Mouse (Mus musculus): ENCODE results near the gene Lyrm7. TPM values are rescaled to one million over a fixed set of nuclear protein-coding genes. Genes with fewer than 3 reads are reported as not detected.

The Lyrm7 gene
- total RNA-seq, 2 experiments from 2014 or later, result 30.9 to 34.4 TPM

DNA sequence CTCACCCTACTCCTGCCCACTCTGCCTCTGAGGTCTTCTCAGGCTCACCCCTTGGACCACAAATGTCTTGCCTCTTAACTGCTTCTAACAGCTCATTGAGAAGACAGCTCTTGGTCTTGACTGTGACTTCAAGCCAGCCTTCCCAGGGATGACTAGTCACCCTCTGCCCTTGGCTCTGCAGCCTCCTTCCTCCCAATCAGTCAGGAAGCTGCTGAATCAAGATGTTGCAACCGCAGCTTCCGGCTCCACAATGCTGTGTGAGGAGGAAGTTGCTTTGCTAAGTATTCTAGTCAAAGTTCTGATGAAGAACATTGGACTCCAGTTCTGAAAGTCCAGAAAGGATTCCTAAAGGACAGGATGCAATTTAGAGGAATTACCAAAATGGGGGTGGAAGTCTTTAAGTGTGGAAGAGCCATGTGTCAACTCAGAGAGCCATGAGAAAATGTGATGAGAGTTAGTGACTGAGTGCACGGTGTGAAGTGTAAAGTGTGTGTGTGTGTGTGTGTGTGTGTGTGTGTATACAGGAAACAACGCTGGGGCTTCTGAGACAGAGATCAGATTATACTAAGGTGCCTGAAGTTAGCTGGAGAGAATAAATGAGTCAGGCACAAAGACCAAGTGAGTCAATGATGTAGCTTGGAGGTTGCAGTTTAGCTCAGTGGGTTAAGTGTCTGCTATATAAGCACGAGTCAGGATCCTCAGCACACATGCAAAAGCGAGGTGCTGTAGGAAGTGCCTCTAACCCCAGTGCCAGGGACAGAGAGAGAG is 58.7 kb downstream of the Lyrm7 start:
- DNase-seq, result peak; percentile 63 to 89

DNA sequence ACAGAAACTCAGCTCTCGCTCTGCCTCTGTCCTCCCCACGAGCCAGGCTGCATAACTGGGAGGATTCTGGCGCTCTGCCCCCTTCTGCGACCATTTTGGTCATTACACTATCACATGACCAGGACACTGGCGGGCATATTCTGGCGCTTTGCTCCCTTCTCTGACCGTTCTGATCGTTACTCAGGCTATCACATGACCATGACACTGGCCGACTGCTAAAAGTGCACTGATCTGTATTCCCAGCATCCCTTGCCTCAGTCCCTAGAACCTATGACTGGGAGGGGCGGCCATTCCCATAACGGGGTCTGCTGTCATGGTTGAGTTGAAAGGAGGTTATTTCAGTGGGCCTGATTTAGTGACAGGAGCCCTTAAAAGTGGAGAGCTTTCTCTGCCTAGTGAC is 64.2 kb downstream of the Lyrm7 start:
- DNase-seq, result no peak

DNA sequence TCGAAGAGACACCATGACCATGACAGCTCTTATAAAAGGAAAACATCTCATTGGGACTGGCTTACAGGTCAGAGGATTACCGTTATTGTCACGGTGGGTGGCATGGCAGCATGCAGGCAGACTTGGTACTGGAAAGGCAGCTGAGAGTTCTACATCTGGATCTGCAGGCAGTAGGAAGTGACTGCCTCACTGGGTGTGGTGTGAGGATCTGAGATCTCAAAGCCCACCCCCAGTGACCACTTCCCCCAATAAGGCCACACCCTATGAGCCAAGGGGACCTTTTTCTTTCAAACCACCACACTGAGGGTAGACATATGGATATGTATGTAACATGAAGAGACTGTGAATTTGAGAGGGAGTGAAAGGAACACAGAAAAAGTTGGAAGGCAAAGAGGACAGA is 66.0 kb downstream of the Lyrm7 start:
- no peak for DNase-seq

DNA sequence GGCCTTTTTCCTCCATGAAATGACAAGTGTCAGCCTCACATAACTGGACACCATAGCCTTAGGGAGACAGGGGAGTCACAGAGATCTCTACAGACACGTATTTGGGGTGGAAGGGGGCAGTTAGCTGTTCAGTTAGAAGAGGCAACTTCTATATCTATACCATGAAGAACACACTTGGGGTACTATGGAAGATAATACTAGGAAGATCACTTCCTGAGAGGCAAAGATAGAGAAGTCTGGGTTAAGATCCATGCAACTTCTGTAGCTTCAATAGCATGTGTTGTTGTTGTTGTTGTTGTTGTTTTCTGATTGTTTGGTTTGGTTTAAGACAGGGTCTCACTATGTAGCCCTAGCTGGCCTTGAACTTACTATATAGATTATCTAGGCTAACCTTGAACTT is 67.5 kb downstream of the Lyrm7 start:
- no peak for DNase-seq

DNA sequence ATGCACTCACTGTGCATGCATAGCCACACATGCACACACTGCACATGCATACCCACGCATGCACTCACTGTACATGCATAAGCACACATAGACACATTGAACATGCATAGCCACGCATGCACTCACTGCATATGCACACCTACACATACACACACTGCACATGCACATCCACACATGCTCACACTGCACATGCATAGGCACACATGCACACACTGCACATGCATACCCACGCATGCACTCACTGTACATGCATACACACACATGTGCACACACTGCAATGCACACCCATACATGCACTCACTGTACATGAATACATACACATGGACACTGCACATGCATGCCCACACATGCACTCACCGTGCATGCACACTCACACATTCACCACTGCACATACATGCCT is 69.3 kb downstream of the Lyrm7 start:
- DNase-seq, result no peak

DNA sequence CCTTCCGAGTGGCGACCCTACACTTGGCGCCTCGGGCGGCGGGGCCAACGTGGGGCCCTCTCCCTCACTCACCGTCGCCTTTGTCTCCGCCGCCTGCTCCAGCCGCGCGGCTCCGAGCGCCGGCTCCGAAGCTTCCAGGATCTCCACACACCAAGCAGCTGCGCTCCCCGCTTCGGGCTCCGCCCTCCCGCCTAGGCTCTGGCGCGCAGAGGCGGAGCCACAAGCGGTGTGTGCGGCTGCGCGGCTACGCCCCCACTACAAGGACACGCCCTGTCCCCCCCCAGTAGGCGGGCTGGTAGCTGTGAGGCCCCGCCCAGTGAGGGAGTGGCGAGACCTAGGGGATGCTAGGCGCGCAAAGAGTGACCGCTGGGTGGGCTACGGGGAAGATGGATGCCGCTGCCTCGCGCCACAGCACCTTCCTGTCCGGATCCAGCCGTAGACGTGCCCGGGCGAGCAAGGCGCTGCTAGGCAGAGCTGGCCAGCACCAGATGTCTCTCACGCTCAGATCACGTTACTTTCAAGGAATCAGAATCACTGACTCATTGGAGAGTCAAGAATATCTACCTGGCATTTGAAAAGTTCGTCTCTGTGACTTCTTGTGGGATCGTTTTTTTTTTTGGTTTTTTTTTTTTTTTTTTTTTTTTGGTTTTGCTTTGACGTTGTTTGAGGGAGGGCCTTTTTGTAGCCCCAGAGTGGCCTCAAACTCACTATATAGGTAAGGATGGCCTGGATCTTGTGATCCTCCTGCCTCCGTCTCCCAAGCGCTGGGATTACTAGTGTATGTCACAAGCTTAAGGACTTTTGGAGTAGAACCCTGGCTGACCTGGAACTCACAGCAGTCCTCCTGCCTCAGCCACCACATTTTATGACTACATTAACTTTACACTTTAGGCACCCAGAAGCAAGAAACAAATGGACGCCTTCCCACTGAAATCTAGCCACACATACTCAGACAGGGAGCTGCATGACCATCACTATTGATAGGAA is 72.9 kb downstream of the Lyrm7 start, which contains the start of gene Cdc42se2:
TSS of gene Cdc42se2 (minus strand) at position 188 of the 987 bp plus-strand sequence.
- DNase-seq, result peak; percentile 97

DNA sequence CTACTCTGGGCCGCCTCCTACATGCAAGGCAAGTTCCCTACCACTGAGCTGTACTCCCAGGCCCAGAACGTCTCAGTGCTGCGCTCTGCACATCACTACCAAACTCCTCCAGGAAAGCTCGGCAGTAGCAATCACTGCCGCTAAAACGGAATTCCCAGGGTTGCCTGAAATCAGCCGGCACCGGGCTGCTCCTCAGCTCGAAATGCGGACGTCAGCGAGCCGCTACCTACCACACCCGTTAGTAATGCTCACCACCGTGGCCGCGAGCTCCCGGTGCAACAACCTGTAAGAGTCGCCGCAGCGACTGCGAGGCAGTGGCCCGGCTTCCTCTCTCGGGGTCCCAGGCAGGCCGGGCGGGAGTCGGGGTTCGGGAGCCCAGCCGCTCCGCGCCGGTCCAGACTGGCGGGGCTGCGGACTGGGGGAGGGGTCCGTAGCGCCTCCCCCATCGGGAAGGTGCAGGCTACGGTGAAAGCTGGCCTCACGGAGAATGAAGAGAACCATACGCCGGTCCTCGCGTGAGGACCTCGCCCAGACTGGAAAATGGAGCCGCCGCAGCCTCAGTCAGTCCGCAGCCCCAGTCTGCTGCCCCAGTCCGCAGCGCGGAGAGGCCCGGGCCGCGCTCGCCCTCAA is 73.7 kb downstream of the Lyrm7 start:
- DNase-seq, result peak; percentile 60 to 77

DNA sequence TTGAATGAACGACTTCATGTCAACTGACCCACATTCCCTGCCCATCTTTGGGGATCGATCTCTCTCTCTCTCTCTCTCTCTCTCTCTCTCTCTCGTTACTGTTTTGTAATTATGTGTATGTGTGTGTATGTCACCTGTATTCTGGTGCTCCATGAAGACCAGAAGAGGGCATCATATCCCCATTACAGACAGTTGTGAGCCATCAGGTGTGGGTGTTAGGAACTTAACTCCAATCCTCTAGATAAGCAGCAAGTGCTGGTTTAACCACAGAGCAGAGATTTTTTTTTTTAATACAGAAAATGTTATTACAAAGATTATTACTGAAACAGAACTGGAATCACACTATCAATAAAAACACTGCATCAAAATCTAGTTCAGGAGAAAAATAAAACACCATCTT is 75.2 kb downstream of the Lyrm7 start:
- DNase-seq, result no peak

DNA sequence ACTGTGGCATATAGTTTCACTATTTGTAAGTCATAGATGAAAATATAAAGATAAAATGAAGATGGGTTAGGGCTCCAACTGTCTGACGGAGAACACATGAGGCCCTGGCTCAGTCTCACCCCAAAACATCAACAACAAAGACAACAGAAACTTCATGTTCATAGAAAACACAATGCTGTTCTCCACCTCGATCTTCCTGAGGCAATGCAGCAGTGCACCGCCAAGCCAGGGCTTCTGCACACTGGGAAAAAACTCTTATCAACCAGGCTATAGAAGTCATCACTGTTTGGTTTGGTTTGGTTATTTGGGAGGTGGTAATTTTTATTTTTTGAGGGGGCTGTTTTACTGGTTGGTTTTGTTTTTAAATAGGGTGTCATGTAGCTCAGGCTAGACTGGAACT is 76.3 kb downstream of the Lyrm7 start:
- no peak for DNase-seq

DNA sequence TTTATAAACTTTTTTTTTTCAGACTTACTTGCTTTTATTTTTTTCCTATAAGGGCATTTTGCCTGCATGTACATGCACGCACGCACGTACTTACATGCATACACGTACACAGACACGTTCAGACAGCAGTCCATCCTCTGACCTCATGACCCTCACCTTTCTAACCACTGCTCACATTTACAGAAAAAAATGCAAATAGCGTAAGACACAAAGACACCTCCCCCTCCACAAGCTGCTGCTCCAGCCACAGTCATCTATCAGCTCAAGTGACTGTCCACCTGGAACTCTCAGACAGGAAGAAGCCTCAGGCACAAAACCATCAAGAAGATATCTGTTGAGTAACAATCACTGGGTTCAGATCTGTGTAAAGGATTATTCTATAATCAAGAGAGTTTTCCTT is 78.5 kb downstream of the Lyrm7 start:
- no peak for DNase-seq

DNA sequence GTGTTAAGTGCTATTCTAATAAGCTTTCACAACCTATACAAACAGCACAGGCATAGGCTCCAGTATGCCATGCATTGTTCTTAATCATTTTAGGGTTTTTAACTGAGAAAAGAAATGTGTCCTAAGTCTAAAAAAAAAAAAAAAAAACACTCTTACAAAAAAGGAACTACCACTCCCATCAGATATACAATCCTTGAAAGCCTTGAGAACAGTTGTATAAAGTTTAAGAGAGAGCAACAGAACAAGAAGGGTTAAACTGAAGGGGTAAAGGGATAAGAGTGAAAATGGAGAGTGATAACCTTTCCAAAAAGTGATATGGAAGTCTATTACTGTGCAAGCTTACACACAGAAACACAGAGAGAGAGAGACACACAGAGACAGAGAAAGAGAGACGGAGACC is 80.8 kb downstream of the Lyrm7 start:
- DNase-seq, result no peak

DNA sequence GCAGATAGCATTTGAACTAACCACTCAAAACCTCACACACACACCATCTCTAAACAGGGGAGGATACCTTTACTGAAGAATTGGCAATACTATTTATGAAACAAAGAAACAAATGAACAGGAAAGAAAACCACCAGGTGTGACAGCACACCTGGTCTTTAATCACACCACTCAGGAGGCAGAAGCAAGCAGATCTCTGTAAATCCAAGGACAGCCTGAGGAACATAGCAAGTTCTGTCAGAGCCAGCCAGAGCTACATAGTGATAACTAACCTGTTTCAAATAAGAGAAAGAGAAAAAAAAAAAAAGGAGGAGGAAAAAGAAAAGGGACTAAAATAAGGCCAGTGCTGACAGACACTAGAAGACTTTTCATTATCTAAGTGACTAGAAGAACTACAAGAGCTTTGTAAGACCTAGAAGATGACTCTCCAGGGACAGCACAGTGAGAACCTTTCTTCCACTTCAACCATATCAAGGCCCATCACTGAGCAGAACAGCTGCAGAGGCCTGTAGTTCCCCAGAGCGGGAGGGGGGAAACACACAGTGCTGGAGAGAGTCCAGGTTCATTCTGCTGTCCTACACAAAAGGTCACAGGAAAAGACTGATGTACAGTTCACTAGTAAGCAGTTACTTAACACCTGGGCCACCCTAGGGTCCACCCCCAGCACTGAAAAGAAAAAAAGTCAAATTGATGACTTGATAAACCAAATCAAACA is 82.4 kb downstream of the Lyrm7 start:
- DNase-seq, result peak; percentile 59 to 76

DNA sequence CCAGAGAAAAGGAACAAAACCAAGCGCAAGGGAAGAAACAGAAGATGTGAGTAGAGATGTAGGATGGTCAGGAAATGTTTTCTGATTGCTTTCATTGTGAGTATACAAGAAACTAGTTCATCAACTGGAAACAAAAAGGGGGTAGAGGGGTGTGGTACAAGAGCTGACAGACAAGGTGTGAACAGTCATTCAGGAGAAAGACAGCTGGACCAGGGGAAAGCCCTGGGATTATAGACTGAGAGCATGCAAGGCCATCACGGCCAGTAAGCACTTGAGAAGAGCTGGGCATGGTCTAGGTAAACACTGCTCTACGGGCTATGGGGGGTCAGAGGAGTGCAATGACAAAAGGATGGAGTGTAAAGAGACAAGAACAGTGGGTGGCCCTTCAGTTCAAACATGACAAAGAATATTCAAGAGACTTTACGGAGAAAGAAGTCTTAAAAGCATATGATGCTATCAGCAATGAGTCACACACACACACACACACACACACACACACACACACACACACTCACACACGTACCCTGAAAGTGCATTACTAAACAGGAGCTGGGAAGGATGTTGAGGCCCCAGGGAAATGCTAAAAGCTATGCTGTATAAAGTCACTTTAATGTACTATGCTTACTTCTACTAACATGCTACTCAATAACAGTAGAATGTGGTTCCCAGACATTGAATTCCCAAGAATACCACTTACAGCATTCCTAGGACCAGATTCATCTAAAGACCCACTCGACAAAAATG is 83.2 kb downstream of the Lyrm7 start:
- DNase-seq, result no peak

Other genes with a start within 250 kb of the Lyrm7 start
- gene Cdc42se2, start 73.2 kb downstream of the Lyrm7 start, total RNA-seq (2021), result 10 to 100 TPM; 21.1 to 24.6 TPM
- gene Hint1, start 5.5 kb upstream of the Lyrm7 start, total RNA-seq (2021), result 100 to 1,000 TPM; 303 to 309 TPM
- 100 to 1,000 TPM; 206 to 329 TPM for gene Gpx3, start 41.5 kb upstream of the Lyrm7 start, total RNA-seq (2021)
- gene Tnip1, start 102.0 kb upstream of the Lyrm7 start, total RNA-seq (2021), result 10 to 100 TPM; 26.7 to 32.7 TPM
- 100 to 1,000 TPM; 206 to 210 TPM for gene Anxa6, start 172.5 kb upstream of the Lyrm7 start, total RNA-seq (2021)
- 1 to 10 TPM; 5.3 to 8.3 TPM for gene Ccdc69, start 217.2 kb upstream of the Lyrm7 start, total RNA-seq (2021)
- 10 to 100 TPM in 1 of 2 experiments, 1 to 10 TPM in 1; 9.2 to 13.8 TPM for gene Gm2a, start 237.2 kb upstream of the Lyrm7 start, total RNA-seq (2021)

All from heart, adult 18-20 months (tissue).